Mouse (Mus musculus) ES-E14 (cell line): ENCODE results near the gene Tgm6.

Experiments used
- CHD2 ChIP-seq: IDR thresholded peaks from 2 replicates; pipeline ENCODE4 v1.6.1; 2014; ENCODE audit warnings: mild to moderate bottlenecking, low read depth, low read length, inconsistent platforms
- MAFK ChIP-seq: IDR thresholded peaks from 2 replicates; pipeline ENCODE4 v1.6.1; 2014; ENCODE audit warnings: mild to moderate bottlenecking, low read depth, low read length, inconsistent platforms; ENCODE audit not compliant: insufficient read depth
- ZC3H11A ChIP-seq: IDR thresholded peaks from 2 replicates; pipeline ENCODE4 v1.6.1; 2012; ENCODE audit warnings: low read depth, mild to moderate bottlenecking, inconsistent platforms, low read length, borderline replicate concordance
- ZNF384 ChIP-seq: IDR thresholded peaks from 2 replicates; pipeline ENCODE4 v1.6.1; 2012; ENCODE audit warnings: low read depth, low read length, inconsistent platforms

- TF ChIP-seq ZNF384 (no peak), CHD2 (no peak), MAFK (no peak), ZC3H11A (no peak)
Measured at GRCm38 (mm10) chr2:130179507-130180019, 67.3 kb downstream of the Tgm6 start.
